Mouse (Mus musculus) ES-Bruce4 (cell line): Measurements from ENCODE around the gene Poglut1. TPM values are rescaled to one million over a fixed set of nuclear protein-coding genes. Genes with fewer than 3 reads are reported as not detected.

ENCODE experiments used
- H3K27ac ChIP-seq: 2 replicates; pipeline ENCODE4 v1.5.1; 2012; ENCODE audit warnings: low read length, inconsistent platforms; ENCODE audit not compliant: insufficient read depth
- H3K27me3 ChIP-seq: 2 replicates; pipeline ENCODE4 v1.6.1; 2012; ENCODE audit warnings: mild to moderate bottlenecking, low read length, inconsistent platforms; ENCODE audit not compliant: control insufficient read depth, poor library complexity, insufficient read depth, severe bottlenecking
- H3K36me3 ChIP-seq: 2 replicates; pipeline ENCODE4 v1.6.1; 2012; ENCODE audit warnings: inconsistent platforms, mild to moderate bottlenecking, low read length, moderate library complexity; ENCODE audit not compliant: control insufficient read depth, poor library complexity, insufficient read depth, severe bottlenecking
- H3K4me1 ChIP-seq: one replicate; pipeline ENCODE4 v1.8.1; 2011; ENCODE audit warnings: low read length; ENCODE audit not compliant: control insufficient read depth, insufficient read depth
- H3K4me3 ChIP-seq: 2 replicates; pipeline ENCODE4 v1.5.1; 2011; ENCODE audit warnings: low read depth, mild to moderate bottlenecking, low read length
- H3K9ac ChIP-seq: 2 replicates; pipeline ENCODE4 v1.6.1; 2012; ENCODE audit warnings: low read depth, mild to moderate bottlenecking, inconsistent platforms; ENCODE audit not compliant: poor library complexity, severe bottlenecking
- H3K9me3 ChIP-seq: replicated peaks from 2 replicates; pipeline ENCODE4 v1.6.1; 2012; ENCODE audit warnings: mild to moderate bottlenecking, low read length, inconsistent platforms; ENCODE audit not compliant: control insufficient read depth, poor library complexity, insufficient read depth, severe bottlenecking
- CTCF ChIP-seq: IDR thresholded peaks from one replicate; pipeline ENCODE4 v1.8.1; 2011; ENCODE audit warnings: low read depth, low read length
- EP300 ChIP-seq: IDR thresholded peaks from 2 replicates; pipeline ENCODE4 v1.6.1; 2011; ENCODE audit warnings: low read depth, low read length; ENCODE audit not compliant: insufficient read depth
- POLR2A ChIP-seq: IDR thresholded peaks from one replicate; pipeline ENCODE4 v1.8.1; 2011; ENCODE audit warnings: low read length; ENCODE audit not compliant: insufficient read depth
- polyA plus RNA-seq: library from polyadenylated mRNA; stranded (reverse); fragments of >200 nt; gene quantifications from 2 replicates; pipeline ENCODE4 v1.2.4, GENCODE M21; 2011; ENCODE audit warnings: low read depth; ENCODE audit not compliant: missing spikeins, insufficient read depth, insufficient read length

The Poglut1 gene
- polyA plus RNA-seq, 1 experiment, result 99.5 TPM

DNA sequence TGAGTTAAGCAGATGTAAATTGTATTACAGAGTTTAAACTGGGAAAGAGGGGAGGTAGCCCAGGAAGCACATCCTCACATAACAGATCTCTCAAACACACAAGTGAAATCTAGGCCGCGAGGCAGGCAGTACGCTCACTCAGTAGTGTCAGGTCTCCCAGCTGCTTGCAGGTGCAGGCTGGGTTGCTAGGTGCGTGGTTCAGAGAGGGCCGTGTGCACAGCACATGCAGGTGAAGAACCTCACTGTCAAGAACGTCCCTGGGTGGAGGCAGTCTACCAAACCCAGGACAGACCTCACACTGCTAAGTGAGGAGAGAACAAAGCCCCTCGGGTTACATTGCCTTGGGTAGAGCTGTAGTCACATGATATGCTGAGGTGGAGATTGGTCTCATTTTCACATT is 34.7 kb upstream of the Poglut1 start:
- H3K9ac ChIP-seq, result no peak overlapping the region
- no peak overlapping the region for H3K27ac ChIP-seq
- no peak overlapping the region for H3K4me3 ChIP-seq
- H3K36me3 ChIP-seq, result peaks cover 88% of the 10 kb centered on the region
- no peak for TF ChIP-seq POLR2A
- TF ChIP-seq CTCF, result no peak
- TF ChIP-seq EP300, result no peak
- H3K4me1 ChIP-seq, result no peaks in the 10 kb centered on the region
- no peaks in the 10 kb centered on the region for H3K27me3 ChIP-seq
- no peaks in the 10 kb centered on the region for H3K9me3 ChIP-seq

- Histone ChIP-seq H3K27me3 (no peaks in the 10 kb centered on the region), H3K36me3 (peaks cover 71% of the 10 kb centered on the region), H3K9ac (no peak overlapping the region), H3K27ac (no peak overlapping the region), H3K9me3 (no peaks in the 10 kb centered on the region), H3K4me1 (no peaks in the 10 kb centered on the region), H3K4me3 (no peak overlapping the region)
- TF ChIP-seq POLR2A, result no peak
- TF ChIP-seq CTCF, result no peak
- no peak for TF ChIP-seq EP300
Observed at GRCm38 (mm10) chr16:38571481-38571880, 21.4 kb upstream of the Poglut1 start.

DNA sequence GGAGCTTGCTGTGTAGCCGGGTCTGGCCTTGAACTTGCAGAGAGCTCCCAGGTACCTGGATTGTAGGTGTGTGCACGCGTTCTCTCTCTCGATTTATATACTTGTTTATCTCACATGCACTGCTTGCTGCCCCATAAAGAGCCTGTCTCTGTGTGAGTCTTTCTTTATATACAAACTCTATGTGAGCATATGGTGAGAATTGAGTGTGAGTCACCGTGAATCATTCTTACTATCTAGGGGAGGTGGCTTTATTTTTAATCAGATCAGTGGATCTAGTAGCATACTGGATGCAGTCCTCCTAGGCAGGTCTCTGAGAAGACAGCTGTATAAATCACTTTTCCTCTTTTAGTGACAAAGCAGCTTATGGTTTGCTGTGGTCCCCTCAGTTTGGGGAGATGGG is 18.1 kb upstream of the Poglut1 start:
- Histone ChIP-seq H3K9me3 (no peaks in the 10 kb centered on the region), H3K4me1 (peaks cover 2% of the 10 kb centered on the region), H3K27ac (no peak overlapping the region), H3K9ac (no peak overlapping the region), H3K36me3 (peaks cover 70% of the 10 kb centered on the region), H3K27me3 (no peaks in the 10 kb centered on the region), H3K4me3 (no peak overlapping the region)
- TF ChIP-seq CTCF (no peak), POLR2A (no peak), EP300 (no peak)

DNA sequence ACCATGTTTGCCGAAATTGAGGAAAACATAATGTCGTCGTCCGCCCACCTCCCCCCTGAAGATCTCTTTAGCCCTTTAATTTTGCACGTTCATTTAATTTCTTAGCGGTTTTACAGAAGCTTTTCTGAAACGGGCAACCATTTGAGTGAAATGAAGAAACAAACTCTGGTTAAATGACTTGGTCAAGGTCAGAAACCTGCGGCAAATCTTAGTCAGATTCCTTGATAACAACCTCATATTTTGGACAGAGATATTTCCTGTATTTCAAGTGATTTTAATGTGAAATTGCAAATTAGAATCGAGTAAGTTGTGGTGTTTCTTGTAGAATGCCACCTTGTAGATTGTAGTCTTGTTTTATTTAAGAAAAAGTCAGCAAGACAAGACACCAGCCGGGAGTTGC is 13.5 kb upstream of the Poglut1 start:
- H3K27ac ChIP-seq, result no peak overlapping the region
- H3K27me3 ChIP-seq, result no peaks in the 10 kb centered on the region
- TF ChIP-seq POLR2A, result no peak
- TF ChIP-seq EP300, result no peak
- no peak for TF ChIP-seq CTCF

DNA sequence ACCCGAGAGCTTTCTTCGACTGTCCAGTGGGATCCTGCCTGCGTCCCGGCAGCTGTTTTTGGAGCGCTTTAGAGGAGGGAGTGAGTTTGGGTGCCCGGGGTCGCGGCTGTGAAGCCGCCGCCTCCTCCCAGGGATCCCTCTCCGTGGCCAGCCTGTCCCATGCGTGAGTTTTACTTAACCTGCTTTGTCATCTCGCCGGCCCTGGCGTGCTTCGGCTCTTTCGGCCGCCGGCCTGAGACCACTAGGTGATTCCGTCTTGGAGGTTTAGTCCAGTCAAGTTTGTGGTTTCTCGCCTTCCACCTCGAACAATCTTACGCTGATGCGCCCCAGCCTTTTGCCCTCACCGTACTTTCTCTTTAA is 12.9 kb upstream of the Poglut1 start:
- TF ChIP-seq POLR2A, result no peak
- TF ChIP-seq CTCF, result no peak
- no peak for TF ChIP-seq EP300
- Histone ChIP-seq H3K36me3 (peaks cover 27% of the 10 kb centered on the region), H3K4me1 (peaks cover 2% of the 10 kb centered on the region), H3K27ac (0 out of 2 replicates have a peak overlapping the region, but pooled peaks have one; percentile 1), H3K9me3 (no peaks in the 10 kb centered on the region), H3K27me3 (no peaks in the 10 kb centered on the region), H3K9ac (peak overlapping the region; percentile 77), H3K4me3 (peak overlapping the region; percentile 82)

More for the DNA sequence above, 13.5 kb upstream of the Poglut1 start:
- Histone ChIP-seq H3K9ac (peak overlapping the region; percentile 77), H3K4me3 (peak overlapping the region; percentile 82; the same call in 1 of the 2 replicates), H3K9me3 (no peaks in the 10 kb centered on the region), H3K36me3 (peaks cover 32% of the 10 kb centered on the region), H3K4me1 (peaks cover 2% of the 10 kb centered on the region)

DNA sequence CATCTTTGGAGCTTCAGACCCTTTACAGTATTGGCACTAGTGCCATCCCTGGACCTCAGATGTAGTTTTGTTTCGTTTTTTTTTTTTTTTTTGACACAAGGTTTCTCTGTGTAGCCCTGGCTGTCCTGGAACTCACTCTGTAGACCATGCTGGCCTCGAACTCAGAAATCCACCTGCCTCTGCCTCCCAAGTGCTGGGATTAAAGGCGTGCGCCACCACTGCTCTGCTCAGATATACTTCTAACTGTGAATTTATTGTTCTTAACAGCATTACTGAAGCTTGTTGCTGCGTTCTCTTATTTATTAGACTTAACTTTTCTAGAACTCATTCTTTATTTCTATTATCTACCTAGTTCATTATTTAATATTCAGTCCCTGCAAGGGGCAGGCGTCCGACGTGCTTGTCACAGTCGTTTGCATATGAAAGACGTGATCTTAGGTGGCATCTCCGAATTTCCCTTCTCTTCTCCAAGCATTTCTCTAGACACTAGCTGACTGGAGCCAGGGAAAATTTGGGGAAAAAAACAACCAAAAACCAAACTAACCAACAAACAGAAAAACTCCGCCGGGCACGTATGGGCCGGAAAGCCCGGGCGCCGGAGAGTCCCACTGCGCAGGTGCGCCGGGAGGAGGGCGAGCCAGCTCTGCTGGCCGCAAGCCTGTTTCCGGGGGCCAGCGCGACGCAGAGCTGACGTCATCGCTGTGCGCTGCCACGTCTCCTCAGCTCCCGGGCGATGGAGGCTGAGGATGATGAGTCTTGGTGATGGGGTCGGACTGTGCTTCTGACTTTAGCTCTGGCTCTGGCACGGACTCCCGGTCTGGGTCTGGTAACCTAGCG is 12.3 kb upstream of the Poglut1 start:
- no peaks in the 10 kb centered on the region for H3K27me3 ChIP-seq
- peak overlapping the region; percentile 77 for H3K9ac ChIP-seq
- H3K27ac ChIP-seq, result peak overlapping the region; percentile 78
- H3K4me1 ChIP-seq, result peaks cover 4% of the 10 kb centered on the region
- H3K36me3 ChIP-seq, result peaks cover 22% of the 10 kb centered on the region
- H3K4me3 ChIP-seq, result peak overlapping the region; percentile 82
- H3K9me3 ChIP-seq, result no peaks in the 10 kb centered on the region
- TF ChIP-seq EP300 (0 out of 2 replicates have a peak, but pooled peaks have one; percentile 37), CTCF (no peak)
